Mouse (Mus musculus) ES-CJ7 (cell line): ENCODE data around the gene Gm20379.
A peak's percentile ranks its signal among the peaks of the same experiment; 100 is the strongest.

Source experiments
- DNase-seq: peaks from one replicate; pipeline ENCODE4 v3.0.0; 2011; ENCODE audit warnings: low read depth, low spot score

Gm20379 gene

DNA sequence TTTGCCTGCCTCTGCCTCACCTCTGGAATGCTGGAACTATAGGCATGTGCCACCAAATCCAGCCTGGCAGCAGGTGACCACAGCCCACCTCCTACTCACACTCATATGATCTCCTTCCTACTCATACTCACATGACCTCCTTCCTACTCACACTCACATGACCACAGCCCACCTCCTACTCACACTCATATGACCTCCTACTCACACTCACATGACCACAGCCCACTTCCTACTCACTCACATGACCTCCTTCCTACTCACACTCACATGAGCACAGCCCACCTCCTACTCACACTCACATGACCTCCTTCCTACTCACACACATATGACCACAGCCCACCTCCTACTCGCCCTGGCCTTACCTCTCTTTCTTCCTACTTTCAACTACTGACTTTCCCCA is 31.1 kb downstream of the Gm20379 start:
- no peak for DNase-seq

DNA sequence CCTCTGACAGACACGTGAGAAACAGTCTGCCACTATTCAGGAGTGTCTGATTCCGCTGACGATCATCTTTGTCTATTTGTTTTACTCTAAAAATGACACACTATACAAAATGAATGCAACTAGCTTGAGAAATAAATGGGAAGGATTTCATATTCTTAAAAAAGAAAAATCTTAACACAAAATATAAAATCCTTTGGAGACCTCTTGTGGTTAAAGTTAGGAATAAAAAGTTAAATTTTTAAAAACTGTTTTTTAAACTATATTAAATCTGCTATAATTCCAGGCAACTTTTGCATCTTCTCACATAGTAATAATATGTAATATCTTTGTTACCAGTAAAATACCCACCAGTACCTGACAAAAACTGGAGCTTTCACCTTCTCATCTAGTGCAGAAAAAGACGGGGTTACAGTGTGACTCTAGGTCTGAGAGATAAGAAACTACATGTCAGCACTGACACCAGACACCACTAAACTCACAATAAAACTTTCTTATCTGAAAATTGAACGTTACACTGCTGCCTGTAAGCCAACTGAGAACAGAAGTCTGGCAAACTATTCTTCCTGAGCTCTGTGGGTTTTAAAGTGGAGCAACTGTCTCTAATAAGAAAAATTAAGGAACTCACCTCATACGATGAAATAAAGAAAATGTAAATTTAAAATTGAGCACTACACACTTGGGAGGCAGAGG is 32.1 kb downstream of the Gm20379 start:
- no peak for DNase-seq

DNA sequence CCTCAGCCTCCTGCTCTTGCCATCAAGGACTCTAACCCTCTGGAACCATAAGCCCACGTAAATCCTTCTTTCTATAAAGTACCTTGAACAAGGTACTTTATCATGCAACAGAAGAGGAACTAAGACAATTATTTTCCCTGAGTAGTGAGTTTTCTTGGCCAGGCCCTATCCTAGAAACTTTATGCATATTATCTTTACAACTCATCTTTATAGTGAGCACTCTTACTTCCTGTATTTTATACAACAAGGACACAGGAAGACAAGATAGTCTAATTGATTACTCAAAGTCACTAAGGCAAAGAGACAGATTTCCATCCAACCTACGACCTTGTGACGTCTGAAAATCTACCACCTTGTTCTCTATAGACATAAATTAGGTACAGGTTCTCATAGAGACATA is 34.0 kb downstream of the Gm20379 start:
- no peak for DNase-seq

DNA sequence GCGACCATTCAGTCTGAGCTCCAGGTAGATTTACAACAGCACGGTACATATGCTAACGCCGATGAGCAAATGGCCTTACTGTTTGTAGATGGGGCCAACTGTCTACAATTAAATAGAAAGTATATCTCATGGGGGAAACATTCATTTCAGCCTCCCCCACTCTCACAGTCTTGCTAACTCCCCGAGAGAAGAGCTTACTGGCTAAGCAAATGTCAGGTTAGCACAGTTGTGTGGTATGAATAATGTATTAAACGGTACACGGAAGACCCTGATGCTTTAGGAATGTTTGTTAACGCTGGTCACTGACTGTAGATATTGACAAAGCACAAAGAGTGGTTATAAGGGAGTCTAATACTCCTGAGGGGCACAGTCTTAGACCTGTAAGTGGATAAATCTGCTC is 38.3 kb downstream of the Gm20379 start:
- no peak for DNase-seq

DNA sequence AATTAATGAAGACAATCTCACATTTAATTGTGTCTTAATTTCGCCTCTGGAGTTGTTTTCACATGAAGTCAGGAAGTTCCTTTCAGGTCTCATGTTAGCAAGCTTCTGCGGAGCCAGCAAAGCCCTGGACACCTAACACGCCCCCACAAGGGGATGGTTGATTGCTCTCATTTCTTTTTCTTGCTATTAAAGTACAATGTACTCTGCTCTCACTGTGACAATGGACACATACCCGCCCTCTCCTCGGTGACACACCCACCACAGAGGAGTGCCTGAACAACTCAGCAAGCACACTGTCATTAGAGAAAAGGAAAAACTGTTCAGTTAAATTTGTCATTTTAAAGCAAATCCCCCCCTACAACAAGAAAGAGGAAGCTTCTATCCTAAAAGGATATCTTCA is 40.6 kb downstream of the Gm20379 start:
- DNase-seq = no peak

DNA sequence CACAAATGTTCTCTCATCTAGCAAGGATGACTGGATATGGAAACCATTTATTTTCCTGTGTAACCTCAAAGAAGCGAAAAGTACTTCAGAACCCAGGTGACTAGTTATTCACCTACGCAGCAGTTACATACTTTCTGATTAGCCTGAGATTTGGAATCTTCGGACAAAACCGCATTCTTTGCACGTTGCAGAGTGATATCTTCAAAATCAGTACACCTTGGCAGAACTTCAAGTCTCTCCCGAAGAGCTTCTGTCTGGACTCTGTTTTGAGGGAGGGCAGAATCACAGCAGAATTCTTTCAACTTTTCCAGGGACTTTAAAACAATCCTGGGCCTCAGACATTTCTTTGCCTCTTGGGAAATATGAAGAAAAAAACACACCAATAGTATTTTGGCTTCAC is 45.3 kb downstream of the Gm20379 start:
- no peak for DNase-seq

DNA sequence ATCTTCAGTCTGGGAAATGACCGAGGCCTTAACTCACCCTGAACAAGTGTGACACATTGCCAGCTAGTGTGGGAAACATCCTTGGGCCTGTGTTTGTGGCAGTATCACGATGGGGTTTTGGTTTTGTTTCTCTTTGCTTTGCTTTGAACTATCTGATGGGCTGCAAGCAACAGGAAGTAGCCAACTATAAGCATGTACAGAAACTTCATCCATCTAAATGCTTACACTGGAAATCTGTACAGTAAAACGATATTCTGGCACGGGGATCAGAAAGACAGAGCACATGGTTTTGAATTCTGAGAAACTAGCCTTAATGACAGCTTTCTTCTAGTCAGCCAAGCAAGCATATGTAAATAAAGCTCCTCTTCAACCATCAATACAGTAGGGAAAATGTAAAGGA is 48.2 kb downstream of the Gm20379 start:
- DNase-seq = no peak

DNA sequence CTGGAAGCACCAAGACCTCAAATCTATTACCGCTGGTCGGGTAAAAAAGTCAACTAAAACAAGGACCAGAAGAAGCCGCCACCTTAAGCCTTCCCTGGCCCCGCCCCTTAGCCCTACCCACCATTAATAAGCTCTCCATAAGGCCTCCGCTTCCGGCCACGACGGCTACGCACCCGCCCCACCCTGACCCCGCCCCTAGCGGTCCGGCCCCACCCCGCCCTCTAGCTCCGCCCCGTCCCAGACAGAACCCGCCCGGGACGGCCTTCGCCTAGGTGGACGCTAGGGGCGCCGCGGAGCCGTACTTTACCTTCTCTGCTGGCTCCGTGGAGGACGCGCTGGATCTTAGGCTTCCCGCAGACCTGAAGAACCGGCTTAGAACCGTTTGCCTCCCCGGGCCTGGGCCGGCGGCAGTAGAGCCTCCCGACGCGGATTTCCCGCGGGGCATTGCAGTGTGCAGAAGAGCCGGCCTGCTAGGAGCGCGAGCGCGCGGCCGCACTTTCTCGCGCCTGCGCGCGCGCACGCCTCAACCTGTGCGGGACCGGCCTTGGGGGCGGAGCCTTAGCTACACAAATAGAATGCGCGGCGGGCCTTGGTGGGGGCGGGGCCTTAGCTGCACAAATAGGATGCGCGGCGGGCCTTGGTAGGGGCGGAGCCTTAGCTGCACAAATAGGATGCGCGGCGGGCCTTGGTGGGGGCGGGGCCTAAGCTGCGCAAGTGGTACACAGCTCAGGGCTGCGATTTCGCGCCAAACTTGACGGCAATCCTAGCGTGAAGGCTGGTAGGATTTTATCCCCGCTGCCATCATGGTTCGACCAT is 48.9 kb downstream of the Gm20379 start, which contains the start of the genes Dhfr and Msh3:
Gene Dhfr, plus strand, starts transcription at position 271 of the 816 bp plus-strand sequence.
Gene Msh3, minus strand, starts transcription at position 548 of the 816 bp plus-strand sequence.
- DNase-seq = peak; percentile 98

DNA sequence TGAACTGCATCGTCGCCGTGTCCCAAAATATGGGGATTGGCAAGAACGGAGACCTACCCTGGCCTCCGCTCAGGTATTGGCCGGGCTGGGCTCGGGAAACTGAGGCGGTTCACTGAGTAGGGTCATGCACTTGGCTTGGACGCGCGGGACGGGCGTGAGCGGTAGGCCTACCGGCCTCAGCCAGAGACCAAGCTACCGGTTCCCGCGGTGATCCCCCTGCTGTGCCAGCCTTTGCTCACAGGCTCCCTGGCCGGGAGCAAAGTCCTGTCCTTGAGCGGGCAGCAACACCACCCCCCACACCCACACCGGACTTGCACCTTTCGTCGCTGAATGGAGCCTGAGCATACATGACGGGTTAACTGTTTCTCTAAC is 49.5 kb downstream of the Gm20379 start:
- no peak for DNase-seq

DNA sequence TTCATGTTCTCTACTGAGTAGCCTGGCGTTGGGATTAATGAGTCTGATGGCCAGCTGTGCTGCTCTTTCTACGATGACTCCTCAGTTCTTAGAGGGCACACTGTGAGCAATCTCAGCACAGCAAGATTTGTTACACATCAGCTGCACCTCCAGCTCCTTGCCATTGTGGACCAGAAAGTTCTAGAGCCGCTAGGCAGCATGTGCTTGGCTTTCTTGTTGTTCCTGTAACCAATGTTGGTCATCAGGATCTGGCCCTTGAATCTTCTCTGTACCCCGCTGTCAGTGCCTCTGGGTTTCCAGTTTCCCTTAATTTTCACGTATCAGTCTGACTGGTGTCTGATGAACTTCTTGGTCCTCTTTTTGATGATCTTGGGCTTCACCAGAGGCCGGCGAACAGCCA is 50.6 kb downstream of the Gm20379 start:
- DNase-seq = no peak
